Mouse (Mus musculus) MEL (cell line): ENCODE data around the gene Pdcd6ip. TPM values are rescaled to one million over a fixed set of nuclear protein-coding genes. Genes with fewer than 3 reads are reported as not detected.

ENCODE experiments used
- DNase-seq: peaks from one replicate; pipeline ENCODE4 v3.0.0; 2011; ENCODE audit warnings: low read depth, low spot score
- H3K27ac ChIP-seq: 2 replicates; pipeline ENCODE4 v1.5.1; 2012; ENCODE audit warnings: low read depth, mild to moderate bottlenecking, control low read depth, low read length, moderate library complexity; ENCODE audit not compliant: control insufficient read depth
- H3K27me3 ChIP-seq, 2 experiments: fragments of 150-350 bp in 1 of 2; sonication (generic) in 1 of 2; 2 replicates each; pipeline ENCODE4 v1.6.1; 2012; ENCODE audit warnings: low read length in 2 of 2, mild to moderate bottlenecking in 2 of 2, improper control_type of control experiment in 1 of 2, moderate library complexity in 1 of 2; ENCODE audit not compliant: insufficient read depth in 2 of 2, control insufficient read depth in 1 of 2
- H3K36me3 ChIP-seq, 2 experiments: 2 replicates each; pipeline ENCODE4 v1.6.1; 2012 to 2014; ENCODE audit warnings: low read length in 2 of 2, improper control_type of control experiment in 1 of 2, inconsistent platforms in 1 of 2, mild to moderate bottlenecking in 1 of 2; ENCODE audit not compliant: insufficient read depth in 2 of 2, control insufficient read depth in 1 of 2
- H3K4me1 ChIP-seq, 2 experiments: fragments of 150-350 bp in 1 of 2; sonication (generic) in 1 of 2; 2 replicates each; pipeline ENCODE4 v1.6.1; 2012; ENCODE audit warnings: low read length in 2 of 2, improper control_type of control experiment in 1 of 2, mild to moderate bottlenecking in 1 of 2; ENCODE audit not compliant: insufficient read depth in 2 of 2, control insufficient read depth in 1 of 2
- H3K4me3 ChIP-seq, 2 experiments: fragments of 150-350 bp in 1 of 2; sonication (generic) in 1 of 2; 2 replicates each; pipeline ENCODE4 v1.5.1; 2012; ENCODE audit warnings: low read depth in 2 of 2, low read length in 2 of 2, mild to moderate bottlenecking in 2 of 2, moderate library complexity in 2 of 2, control low read depth in 1 of 2, improper control_type of control experiment in 1 of 2; ENCODE audit not compliant: control insufficient read depth in 1 of 2, insufficient read depth in 1 of 2
- H3K79me2 ChIP-seq: 2 replicates; pipeline ENCODE4 v1.6.1; 2012; ENCODE audit warnings: mild to moderate bottlenecking, low read length, moderate library complexity; ENCODE audit not compliant: control insufficient read depth, poor library complexity, insufficient read depth
- H3K9ac ChIP-seq: 2 replicates; pipeline ENCODE4 v1.6.1; 2012; ENCODE audit warnings: low read depth, mild to moderate bottlenecking, control low read depth, low read length, moderate library complexity; ENCODE audit not compliant: control insufficient read depth, poor library complexity, severe bottlenecking
- H3K9me3 ChIP-seq: fragments of 150-350 bp; sonication (generic); replicated peaks from 2 replicates; pipeline ENCODE4 v1.6.1; 2012; ENCODE audit warnings: mild to moderate bottlenecking, low read length, improper control_type of control experiment, moderate library complexity; ENCODE audit not compliant: insufficient read depth
- BHLHE40 ChIP-seq: IDR thresholded peaks from 2 replicates; pipeline ENCODE4 v1.6.1; 2012; ENCODE audit warnings: low read depth, mild to moderate bottlenecking, inconsistent platforms, low read length, improper control_type of control experiment, borderline replicate concordance
- CHD1 ChIP-seq: IDR thresholded peaks from 2 replicates; pipeline ENCODE4 v1.6.1; 2012; ENCODE audit warnings: low read depth, mild to moderate bottlenecking, inconsistent platforms, low read length, improper control_type of control experiment
- E2F4 ChIP-seq: IDR thresholded peaks from 2 replicates; pipeline ENCODE4 v1.6.1; 2011; ENCODE audit warnings: low read depth, low read length, improper control_type of control experiment, borderline replicate concordance
- ETS1 ChIP-seq: IDR thresholded peaks from 2 replicates; pipeline ENCODE4 v1.6.1; 2012; ENCODE audit warnings: low read depth, mild to moderate bottlenecking, inconsistent platforms, low read length, improper control_type of control experiment, moderate library complexity
- HCFC1 ChIP-seq: IDR thresholded peaks from 2 replicates; pipeline ENCODE4 v1.6.1; 2012; ENCODE audit warnings: low read depth, mild to moderate bottlenecking, inconsistent platforms, low read length, improper control_type of control experiment, moderate library complexity
- KAT2A ChIP-seq: conservative IDR thresholded peaks from 2 replicates; pipeline ENCODE4 v1.6.1; 2012; ENCODE audit warnings: low read depth, low read length, improper control_type of control experiment, inconsistent platforms
- MAFK ChIP-seq: IDR thresholded peaks from 2 replicates; pipeline ENCODE4 v1.6.1; 2011; ENCODE audit warnings: low read depth, mild to moderate bottlenecking, low read length, improper control_type of control experiment, borderline replicate concordance
- MAX ChIP-seq: IDR thresholded peaks from 2 replicates; pipeline ENCODE4 v1.6.1; 2011; ENCODE audit warnings: low read length, improper control_type of control experiment
- MAZ ChIP-seq: IDR thresholded peaks from 2 replicates; pipeline ENCODE4 v1.6.1; 2012; ENCODE audit warnings: low read depth, mild to moderate bottlenecking, inconsistent platforms, low read length, improper control_type of control experiment
- MEF2A ChIP-seq: IDR thresholded peaks from 2 replicates; pipeline ENCODE4 v1.6.1; 2014; ENCODE audit warnings: low read depth, mild to moderate bottlenecking, inconsistent platforms, low read length, improper control_type of control experiment; ENCODE audit not compliant: poor library complexity, insufficient replicate concordance, severe bottlenecking; ENCODE audit errors: extremely low read depth
- MXI1 ChIP-seq: IDR thresholded peaks from 2 replicates; pipeline ENCODE4 v1.6.1; 2011; ENCODE audit warnings: mild to moderate bottlenecking, low read depth, low read length, improper control_type of control experiment
- MYC ChIP-seq: IDR thresholded peaks from 2 replicates; pipeline ENCODE4 v1.6.1; 2011; ENCODE audit warnings: low read depth, mild to moderate bottlenecking, low read length, improper control_type of control experiment, moderate library complexity
- NRF1 ChIP-seq: IDR thresholded peaks from 2 replicates; pipeline ENCODE4 v1.6.1; 2014; ENCODE audit warnings: low read depth, mild to moderate bottlenecking, inconsistent platforms, low read length, improper control_type of control experiment, moderate library complexity; ENCODE audit not compliant: poor library complexity, insufficient read depth, severe bottlenecking
- POLR2AphosphoS2 ChIP-seq: IDR thresholded peaks from 2 replicates; pipeline ENCODE4 v1.6.1; 2011; ENCODE audit warnings: low read length, improper control_type of control experiment
- TAL1 ChIP-seq: IDR thresholded peaks from 2 replicates; pipeline ENCODE4 v1.6.1; 2012; ENCODE audit warnings: mild to moderate bottlenecking, inconsistent platforms, low read length, moderate library complexity, mixed read lengths
- TBP ChIP-seq: IDR thresholded peaks from 2 replicates; pipeline ENCODE4 v1.8.0; 2011; ENCODE audit warnings: low read depth, low read length, improper control_type of control experiment
- TCF12 ChIP-seq: IDR thresholded peaks from 2 replicates; pipeline ENCODE4 v1.6.1; 2014; ENCODE audit warnings: low read depth, mild to moderate bottlenecking, inconsistent platforms, low read length, improper control_type of control experiment, moderate library complexity
- UBTF ChIP-seq: IDR thresholded peaks from 2 replicates; pipeline ENCODE4 v1.6.1; 2012; ENCODE audit warnings: low read depth, mild to moderate bottlenecking, inconsistent platforms, low read length, improper control_type of control experiment, moderate library complexity, borderline replicate concordance; ENCODE audit not compliant: insufficient read depth
- USF1 ChIP-seq: IDR thresholded peaks from 2 replicates; pipeline ENCODE4 v1.6.1; 2014; ENCODE audit warnings: low read depth, mild to moderate bottlenecking, inconsistent platforms, low read length, improper control_type of control experiment, moderate library complexity
- ZKSCAN1 ChIP-seq: IDR thresholded peaks from 2 replicates; pipeline ENCODE4 v1.6.1; 2012; ENCODE audit warnings: low read depth, mild to moderate bottlenecking, inconsistent platforms, low read length, improper control_type of control experiment, moderate library complexity
- ZNF384 ChIP-seq: IDR thresholded peaks from 2 replicates; pipeline ENCODE4 v1.6.1; 2012; ENCODE audit warnings: low read depth, mild to moderate bottlenecking, inconsistent platforms, low read length, improper control_type of control experiment
- polyA plus RNA-seq, 2 experiments: library from polyadenylated mRNA; stranded (reverse) in 1 of 2; unstranded in 1 of 2; fragments of >175 nt in 1 of 2; fragments of >200 nt in 1 of 2; gene quantifications; 2 replicates each; pipeline versions ENCODE4 v1.2.1 to v1.2.4; 2012; ENCODE audit warnings: low replicate concordance in 2 of 2, low read depth in 1 of 2; ENCODE audit not compliant: insufficient read length in 2 of 2, insufficient read depth in 1 of 2, missing spikeins in 1 of 2
- total RNA-seq: library from RNA; depleted of rRNA; stranded (reverse); fragments of 300-350 nt; gene quantifications from 2 replicates; pipeline ENCODE4 v1.2.3, GENCODE M21; 2012

Gene Pdcd6ip
- total and polyA plus RNA-seq, 3 experiments = 21.1 to 71.2 (median 60.1) TPM

DNA sequence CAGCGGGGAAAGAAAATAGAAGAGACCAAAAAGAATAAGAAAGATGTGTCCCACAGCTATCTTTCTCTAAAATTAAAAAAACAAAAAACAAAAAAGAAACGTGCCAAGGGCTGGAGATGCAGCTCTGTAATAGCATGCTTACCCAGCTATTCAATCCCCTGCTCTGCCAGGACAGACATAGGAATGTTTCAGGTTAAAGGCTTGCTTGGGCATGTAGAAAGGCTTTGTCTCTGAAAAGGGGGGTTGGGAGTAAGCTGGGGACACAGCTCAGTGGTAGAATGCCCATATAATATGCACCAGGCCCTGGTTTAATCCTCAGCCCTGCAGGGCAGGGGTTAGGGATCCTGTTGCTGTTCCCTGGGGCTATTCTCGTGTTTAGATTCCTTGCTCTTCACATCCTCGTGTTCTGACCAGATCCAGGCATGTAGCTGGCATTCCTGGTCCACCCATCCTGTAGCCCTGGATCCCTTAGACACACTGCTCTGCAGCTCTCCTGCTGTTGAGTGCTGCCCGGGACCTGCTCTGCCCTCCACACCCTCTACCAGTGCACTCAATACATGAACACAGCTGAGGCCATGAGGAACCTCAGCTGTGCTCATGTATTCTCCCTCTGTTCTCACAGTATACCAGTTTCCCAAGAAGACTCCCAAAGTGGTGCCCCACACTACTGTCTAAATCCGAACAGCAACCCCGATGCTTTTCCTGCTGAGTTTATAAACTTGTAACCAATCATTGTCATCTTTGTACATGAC is 37.8 kb downstream of the Pdcd6ip start:
- Histone ChIP-seq H3K9ac (no peak overlapping the region), H3K79me2 (no peaks in the 10 kb centered on the region), H3K36me3 (peaks cover 0 to 22% of the 10 kb centered on the region in 2 experiments; a peak in 2 of 4 replicates), H3K27ac (no peak overlapping the region), H3K27me3 (no peaks in the 10 kb centered on the region), H3K4me1 (no peaks in the 10 kb centered on the region), H3K9me3 (no peaks in the 10 kb centered on the region), H3K4me3 (no peak overlapping the region)
- no peak for DNase-seq
- TF ChIP-seq MAX (no peak), NRF1 (no peak), MAZ (no peak)

- no peak overlapping the region for H3K27ac ChIP-seq
- no peak overlapping the region for H3K9ac ChIP-seq
- no peak for DNase-seq
- H3K27me3 ChIP-seq = no peaks in the 10 kb centered on the region
- no peaks in the 10 kb centered on the region for H3K4me1 ChIP-seq
- TF ChIP-seq MAFK = no peak
- TF ChIP-seq BHLHE40 = no peak
- TF ChIP-seq E2F4 = no peak
- TF ChIP-seq ETS1 = no peak
- TF ChIP-seq MEF2A = no peak
- no peak for TF ChIP-seq HCFC1
- TF ChIP-seq ZNF384 = no peak
- TF ChIP-seq USF1 = no peak
- no peak for TF ChIP-seq MYC
- no peak for TF ChIP-seq CHD1
- TF ChIP-seq POLR2AphosphoS2 = no peak
- TF ChIP-seq KAT2A = no peak
- no peak for TF ChIP-seq UBTF
- no peak for TF ChIP-seq NRF1
- TF ChIP-seq ZKSCAN1 = no peak
- no peak for TF ChIP-seq TCF12
- no peak for TF ChIP-seq TBP
- no peak for TF ChIP-seq MXI1
- no peak for TF ChIP-seq TAL1
- H3K4me3 ChIP-seq = no peak overlapping the region
- H3K9me3 ChIP-seq = no peaks in the 10 kb centered on the region
- no peaks in the 10 kb centered on the region for H3K79me2 ChIP-seq
- peaks cover 0 to 12% of the 10 kb centered on the region in 2 experiments; a peak in 2 of 4 replicates for H3K36me3 ChIP-seq
Measured at GRCm38 (mm10) chr9:113663476-113663875, 44.6 kb downstream of the Pdcd6ip start.
